Mouse (Mus musculus) ES-Bruce4 (cell line): Measurements from ENCODE around the gene Lrcol1.

Source experiments
- CTCF ChIP-seq: IDR thresholded peaks from one replicate; pipeline ENCODE4 v1.8.1; 2011; ENCODE audit warnings: low read depth, low read length
- POLR2A ChIP-seq: IDR thresholded peaks from one replicate; pipeline ENCODE4 v1.8.1; 2011; ENCODE audit warnings: low read length; ENCODE audit not compliant: insufficient read depth

GRCm38 (mm10) chr5:110395006-110395661 lies 50.6 kb downstream of the Lrcol1 start:
- TF ChIP-seq CTCF (no peak), POLR2A (no peak)
